Mouse (Mus musculus) lung, embryonic 14.5 days (tissue): Measurements from ENCODE around the gene Snd1. TPM values are rescaled to one million over a fixed set of nuclear protein-coding genes. Genes with fewer than 3 reads are reported as not detected.

ENCODE experiments used
- ATAC-seq: fragments of 200-750 bp; cut with Nextera tagmentation; 2 replicates; pipeline ENCODE4 v1.8.0; 2017; ENCODE audit warnings: mild to moderate bottlenecking, moderate TSS enrichment, moderate library complexity; ENCODE audit not compliant: insufficient read depth
- DNase-seq: peaks from one replicate; pipeline ENCODE4 v3.0.0-alpha.2; 2015
- H3K27ac ChIP-seq: fragments of 300-500 bp; sonication (generic); 2 replicates; pipeline ENCODE4 v1.5.1; 2014; ENCODE audit warnings: low read depth, mild to moderate bottlenecking, moderate library complexity
- H3K27me3 ChIP-seq: fragments of 300-500 bp; sonication (generic); 2 replicates; pipeline ENCODE4 v1.6.1; 2014; ENCODE audit warnings: low read length, control low read depth; ENCODE audit not compliant: insufficient read depth
- H3K36me3 ChIP-seq: fragments of 300-500 bp; sonication (generic); 2 replicates; pipeline ENCODE4 v1.6.1; 2014; ENCODE audit warnings: control low read depth; ENCODE audit not compliant: insufficient read depth
- H3K4me1 ChIP-seq: fragments of 300-500 bp; sonication (generic); 2 replicates; pipeline ENCODE4 v1.6.1; 2014; ENCODE audit warnings: antibody characterized with exemption, control low read depth; ENCODE audit not compliant: insufficient read depth
- H3K4me2 ChIP-seq: fragments of 300-500 bp; sonication (generic); 2 replicates; pipeline ENCODE4 v1.6.1; 2014; ENCODE audit warnings: mild to moderate bottlenecking
- H3K4me3 ChIP-seq: fragments of 300-500 bp; sonication (generic); 2 replicates; pipeline ENCODE4 v1.5.1; 2014; ENCODE audit warnings: low read depth, low read length
- H3K9ac ChIP-seq: fragments of 300-500 bp; sonication (generic); 2 replicates; pipeline ENCODE4 v1.6.1; 2014
- H3K9me3 ChIP-seq: fragments of 300-500 bp; sonication (generic); 2 replicates; pipeline ENCODE4 v1.6.1; 2016; ENCODE audit warnings: low read depth, low read length, control low read depth
- CTCF ChIP-seq: IDR thresholded peaks from 2 replicates; pipeline ENCODE4 v1.5.1; 2016; ENCODE audit warnings: antibody characterized with exemption, low read depth
- WGBS: fragments of 180-500 bp; shearing (Covaris S2); extraction: QIAGEN DNeasy Blood & Tissue Kit; methylation state at CpG from one replicate; pipeline ENCODE4 v1.1.7; 2014; 5-methylcytosine and 5-hydroxymethylcytosine counted together
- polyA plus RNA-seq: library from polyadenylated mRNA; unstranded; fragments of >200 nt; fragmentation: Nextera tagmentation; extraction: Ambion mirVana; gene quantifications from 2 replicates; pipeline ENCODE4 v1.2.1, GENCODE M21; 2014

Snd1 gene
- polyA plus RNA-seq, 1 experiment from 2014 or later = 145 TPM

GRCm38 (mm10) chr6:28733884-28734647 is 259.1 kb downstream of the Snd1 start:
- no peak overlapping the region for H3K9ac ChIP-seq
- H3K36me3 ChIP-seq = no peaks in the 10 kb centered on the region
- WGBS = 61% methylated on average over 5 of the region's 5 CpGs
- ATAC-seq = no peak
- H3K9me3 ChIP-seq = no peaks in the 10 kb centered on the region
- no peak overlapping the region for H3K27ac ChIP-seq
- peaks cover 3% of the 10 kb centered on the region; the same call in 1 of the 2 replicates for H3K4me1 ChIP-seq
- no peaks in the 10 kb centered on the region for H3K27me3 ChIP-seq
- no peak for TF ChIP-seq CTCF
- no peak overlapping the region for H3K4me2 ChIP-seq
- no peak overlapping the region for H3K4me3 ChIP-seq
- DNase-seq = no peak

- TF ChIP-seq CTCF = no peak
- no peaks in the 10 kb centered on the region for H3K36me3 ChIP-seq
- WGBS = 39% methylated on average over 9 of the region's 9 CpGs
- H3K27me3 ChIP-seq = no peaks in the 10 kb centered on the region
- ATAC-seq (no peak), DNase-seq (no peak)
- no peaks in the 10 kb centered on the region for H3K9me3 ChIP-seq
- no peak overlapping the region for H3K4me3 ChIP-seq
- no peak overlapping the region for H3K4me2 ChIP-seq
- H3K27ac ChIP-seq = no peak overlapping the region
- H3K4me1 ChIP-seq = peaks cover 3% of the 10 kb centered on the region; the same call in 1 of the 2 replicates
- H3K9ac ChIP-seq = no peak overlapping the region
Observed at GRCm38 (mm10) chr6:28735116-28735515, 260.2 kb downstream of the Snd1 start.

- no peak overlapping the region for H3K4me3 ChIP-seq
- H3K27ac ChIP-seq = no peak overlapping the region
- no peak for DNase-seq
- H3K4me1 ChIP-seq = peaks cover 3% of the 10 kb centered on the region; the same call in 1 of the 2 replicates
- no peak overlapping the region for H3K4me2 ChIP-seq
- 68% methylated on average over 7 of the region's 7 CpGs for WGBS
- H3K9ac ChIP-seq = no peak overlapping the region
- no peak for TF ChIP-seq CTCF
- H3K36me3 ChIP-seq = no peaks in the 10 kb centered on the region
- ATAC-seq = no peak
- H3K9me3 ChIP-seq = no peaks in the 10 kb centered on the region
- no peaks in the 10 kb centered on the region for H3K27me3 ChIP-seq
Observed at GRCm38 (mm10) chr6:28736665-28737064, 261.7 kb downstream of the Snd1 start.

GRCm38 (mm10) chr6:28737601-28738000 is 262.7 kb downstream of the Snd1 start:
- H3K4me2 ChIP-seq = no peak overlapping the region
- no peaks in the 10 kb centered on the region for H3K27me3 ChIP-seq
- H3K9me3 ChIP-seq = no peaks in the 10 kb centered on the region
- no peaks in the 10 kb centered on the region for H3K36me3 ChIP-seq
- no peak overlapping the region for H3K4me3 ChIP-seq
- H3K4me1 ChIP-seq = peaks cover 3% of the 10 kb centered on the region; the same call in 1 of the 2 replicates
- no peak for TF ChIP-seq CTCF
- 68% methylated on average over 1 of the region's 1 CpGs for whole genome bisulfite sequencing
- no peak overlapping the region for H3K27ac ChIP-seq
- H3K9ac ChIP-seq = no peak overlapping the region
- ATAC-seq (no peak), DNase-seq (no peak)

GRCm38 (mm10) chr6:28743586-28743985 is 268.6 kb downstream of the Snd1 start:
- Histone ChIP-seq H3K27ac (no peak overlapping the region), H3K27me3 (no peaks in the 10 kb centered on the region), H3K36me3 (peaks cover 15% of the 10 kb centered on the region; the same call in 1 of the 2 replicates), H3K4me1 (no peaks in the 10 kb centered on the region), H3K4me2 (no peak overlapping the region), H3K9me3 (no peaks in the 10 kb centered on the region), H3K4me3 (no peak overlapping the region), H3K9ac (no peak overlapping the region)
- 26% methylated on average over 1 of the region's 1 CpGs for WGBS
- DNase-seq (peak; percentile 71), ATAC-seq (no peak)
- TF ChIP-seq CTCF = no peak

- ATAC-seq = no peak
- 90% methylated on average over 7 of the region's 7 CpGs for WGBS
Observed at GRCm38 (mm10) chr6:28745864-28746263, 270.9 kb downstream of the Snd1 start.

GRCm38 (mm10) chr6:28747025-28747424 is 272.1 kb downstream of the Snd1 start:
- DNase-seq (no peak), ATAC-seq (no peak)
- Histone ChIP-seq H3K27me3 (no peaks in the 10 kb centered on the region), H3K4me2 (no peak overlapping the region), H3K4me3 (no peak overlapping the region), H3K9me3 (no peaks in the 10 kb centered on the region), H3K36me3 (peaks cover 15% of the 10 kb centered on the region; the same call in 1 of the 2 replicates), H3K9ac (no peak overlapping the region), H3K27ac (no peak overlapping the region), H3K4me1 (no peaks in the 10 kb centered on the region)
- 89% methylated on average over 5 of the region's 5 CpGs for WGBS
- TF ChIP-seq CTCF = no peak

More at GRCm38 (mm10) chr6:28745864-28746263, 270.9 kb downstream of the Snd1 start:
- Histone ChIP-seq H3K9me3 (no peaks in the 10 kb centered on the region), H3K4me3 (no peak overlapping the region), H3K27me3 (no peaks in the 10 kb centered on the region), H3K4me1 (no peaks in the 10 kb centered on the region), H3K36me3 (peaks cover 15% of the 10 kb centered on the region; the same call in 1 of the 2 replicates), H3K9ac (no peak overlapping the region), H3K27ac (no peak overlapping the region), H3K4me2 (no peak overlapping the region)
- TF ChIP-seq CTCF = no peak
- no peak for DNase-seq
